Mouse (Mus musculus) gastrocnemius, postnatal 4 days (tissue): ENCODE results near the gene Dydc1. TPM values are rescaled to one million over a fixed set of nuclear protein-coding genes. Genes with fewer than 3 reads are reported as not detected.
"Not testable (repeated sequence)": the region's sequence is repeated elsewhere in the genome, so short reads cannot be mapped to it uniquely, and the experiment has no call there.

Experiments
- DNase-seq, 2 experiments: peaks; one replicate each; pipeline ENCODE4 v3.0.0; 2021 to 2022; ENCODE audit warnings: low spot score in 2 of 2, mixed read lengths in 2 of 2
- long read RNA-seq, 2 experiments: library from polyadenylated mRNA; stranded (forward); transcript quantifications; one replicate each; pipeline ENCODE4 v2.0.0; 2021
- total RNA-seq, 2 experiments: library from RNA; stranded (reverse); gene quantifications; 2 replicates each; pipeline ENCODE4 v1.2.3; 2021

The Dydc1 gene
- total RNA-seq: not detected
- long read RNA-seq, experiment 1: 0 reads
- long read RNA-seq, experiment 2: 0 reads

- DNase-seq: peak in 1 of 2 experiments; percentile 58
Observed at GRCm38 (mm10) chr14:41072229-41072943, at the start of gene Dydc1. Dydc1 (plus strand) TSS chr14:41072911.

DNA sequence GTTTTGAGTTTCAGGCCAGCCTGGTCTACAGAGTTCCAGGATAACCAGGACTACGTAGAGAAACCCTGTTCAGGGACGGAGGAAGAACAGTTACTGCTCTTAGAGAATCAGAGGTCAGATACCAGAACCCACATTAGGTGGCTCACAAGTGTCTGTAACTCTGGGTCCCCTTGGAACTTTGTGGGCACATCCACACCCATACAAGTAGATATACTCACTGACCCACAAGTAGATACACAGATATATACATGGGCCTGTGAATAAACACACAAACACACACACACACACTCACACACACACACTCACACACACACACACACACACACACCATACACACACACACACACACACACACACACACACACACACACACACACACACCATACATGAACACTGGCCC, 47.6 kb upstream of the Dydc1 start:
- no peak for DNase-seq

- DNase-seq: no peak
Observed at GRCm38 (mm10) chr14:41025594-41026284, 47.0 kb upstream of the Dydc1 start.

DNA sequence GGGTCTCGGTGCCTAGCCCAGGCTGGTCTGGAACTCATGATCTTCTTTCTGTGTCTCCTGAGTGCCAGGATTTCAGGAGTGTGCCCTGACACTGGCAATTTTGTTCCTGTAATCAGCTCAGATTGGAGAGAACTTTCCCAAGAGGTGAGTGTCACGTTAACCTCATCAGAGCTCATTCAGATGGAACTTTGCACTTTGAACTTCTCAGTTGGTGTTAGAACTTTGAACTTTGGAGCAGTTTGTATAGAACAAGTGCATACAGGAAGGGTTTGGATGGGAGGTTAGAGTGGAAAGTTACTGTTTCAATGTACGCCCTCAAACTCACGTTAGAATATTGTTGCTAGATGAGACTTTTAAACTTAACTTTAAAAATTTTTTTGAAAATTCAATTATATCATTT, 43.4 kb upstream of the Dydc1 start:
- no peak for DNase-seq

- DNase-seq: no peak
Observed at GRCm38 (mm10) chr14:41030989-41031513, 41.7 kb upstream of the Dydc1 start.

GRCm38 (mm10) chr14:41033135-41034110, 39.3 kb upstream of the Dydc1 start:
- peak; percentile 62 to 74 for DNase-seq

- peak in 1 of 2 experiments; percentile 34 for DNase-seq
Observed at GRCm38 (mm10) chr14:41035146-41035798, 37.4 kb upstream of the Dydc1 start.

DNA sequence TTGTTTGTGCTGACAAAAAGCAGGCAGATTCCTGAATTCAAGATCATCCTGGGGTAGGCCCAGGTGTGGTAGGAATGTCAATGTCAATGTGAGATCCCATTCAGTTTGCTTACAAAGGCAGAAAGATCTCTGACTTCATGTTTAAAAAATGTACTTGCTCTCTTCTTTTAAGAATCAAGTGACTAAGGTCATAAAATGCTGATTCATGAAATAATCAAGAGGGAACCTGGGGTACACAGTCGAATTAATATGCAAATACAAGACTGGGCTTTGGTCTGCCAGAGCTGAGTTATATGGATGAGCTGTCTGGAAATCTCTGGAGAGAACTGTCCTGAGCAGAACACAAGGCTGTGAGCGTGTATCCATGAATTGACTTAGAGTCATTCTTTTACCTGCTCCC, 25.3 kb upstream of the Dydc1 start:
- DNase-seq: no peak

DNA sequence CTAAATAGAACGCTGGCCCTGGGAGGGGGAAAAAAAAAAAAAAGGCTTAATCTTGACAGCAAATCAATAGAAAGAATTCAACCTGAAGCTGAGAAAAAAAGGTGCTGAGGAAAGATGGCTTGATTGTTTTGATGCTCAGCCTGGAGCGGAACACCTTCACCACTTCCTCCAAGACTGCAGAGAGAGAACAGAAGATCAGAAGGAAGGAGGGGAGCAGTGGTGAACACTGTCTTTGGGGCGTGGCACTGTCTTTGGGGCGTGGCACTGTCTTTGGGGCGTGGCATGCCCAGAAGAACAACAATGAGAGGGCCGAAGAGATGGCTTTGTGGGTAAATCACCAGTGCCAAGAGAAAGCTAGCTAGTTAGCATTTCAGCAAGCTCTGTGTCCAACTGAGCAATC, 22.2 kb upstream of the Dydc1 start:
- DNase-seq: no peak

GRCm38 (mm10) chr14:41052481-41052880, 20.2 kb upstream of the Dydc1 start:
- DNase-seq: no peak

GRCm38 (mm10) chr14:41053190-41053589, 19.5 kb upstream of the Dydc1 start:
- not testable (repeated sequence) for DNase-seq

DNA sequence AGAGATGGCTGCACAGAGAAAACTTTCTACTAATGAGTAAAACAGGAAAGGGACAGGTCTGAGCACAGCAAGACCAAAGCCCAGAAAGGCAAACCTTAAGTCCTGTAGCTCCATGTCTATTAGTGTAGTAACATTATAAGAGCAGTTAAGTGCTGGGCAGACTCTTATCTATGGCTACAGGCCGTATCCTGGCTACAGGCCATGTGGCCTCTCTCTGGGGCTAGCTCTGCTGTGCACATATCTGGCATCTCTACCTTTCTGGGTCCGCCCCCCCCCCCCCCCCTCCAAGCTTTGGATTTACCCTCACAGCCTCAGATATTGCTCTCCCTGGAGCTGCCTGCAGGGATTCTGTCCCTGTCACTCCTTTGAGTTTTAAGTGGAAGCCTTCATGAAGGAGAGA, 7.5 kb upstream of the Dydc1 start:
- no peak for DNase-seq

DNA sequence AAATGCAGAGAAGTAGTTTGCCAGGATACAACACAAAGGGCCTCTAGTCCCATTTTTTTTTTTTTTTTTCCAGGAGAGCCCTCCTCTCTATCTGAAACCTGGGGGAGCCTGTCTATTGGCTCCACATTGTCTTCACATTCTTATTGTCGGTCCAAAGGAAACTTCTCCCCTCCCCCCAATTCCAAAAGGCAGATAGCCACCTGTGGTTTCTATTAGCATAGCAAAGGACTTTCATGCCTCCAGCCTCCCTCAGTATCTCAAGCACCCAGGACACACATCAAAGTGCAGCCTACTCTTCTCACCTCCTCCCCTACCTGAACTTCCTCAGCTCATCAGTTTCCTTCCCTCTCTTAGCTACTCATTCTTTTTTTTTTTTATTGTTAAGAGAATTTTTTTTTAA, 6.3 kb upstream of the Dydc1 start:
- DNase-seq: no peak

DNA sequence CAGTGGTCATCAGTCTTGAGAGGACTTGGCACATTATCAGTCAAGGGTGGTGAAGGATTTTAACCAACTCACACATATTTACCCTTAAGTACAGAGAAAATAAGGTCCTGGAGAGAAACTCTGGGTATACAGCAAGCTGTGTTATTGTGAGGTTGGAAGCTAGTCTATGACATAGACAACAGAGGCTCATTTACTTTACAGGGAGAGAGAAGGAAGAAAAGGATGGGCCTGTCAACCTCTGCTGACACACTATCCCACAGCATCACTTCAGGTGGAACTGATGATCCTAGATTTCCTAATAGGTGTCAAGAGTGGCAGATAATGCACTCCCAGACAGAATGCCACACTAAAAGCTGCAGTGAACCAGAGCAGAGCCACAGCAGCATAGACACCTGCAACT, 3.6 kb upstream of the Dydc1 start, which contains the start of gene Dydc2:
TSS of gene Dydc2 (minus strand) at position 101 of the 400 bp plus-strand sequence.
- DNase-seq: no peak

DNA sequence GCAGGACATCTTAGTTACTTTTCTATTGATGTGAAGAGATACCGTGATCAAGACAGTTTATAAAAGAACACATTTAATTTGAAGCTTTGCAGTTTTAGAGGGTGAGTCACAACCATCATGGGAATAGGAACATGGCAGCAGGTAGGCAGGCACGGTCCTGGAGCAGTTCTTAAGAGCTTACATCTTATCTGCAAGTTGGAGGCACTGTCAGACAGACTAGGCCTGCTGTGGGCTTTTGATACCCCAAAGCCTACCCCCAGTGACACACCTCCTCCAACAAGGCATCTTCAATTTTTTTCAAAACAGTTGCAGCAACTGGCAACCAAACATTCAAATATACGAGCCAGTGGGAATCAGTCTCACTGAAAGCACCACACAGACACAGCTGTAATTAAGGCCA, 2.4 kb upstream of the Dydc1 start:
- DNase-seq: no peak

DNA sequence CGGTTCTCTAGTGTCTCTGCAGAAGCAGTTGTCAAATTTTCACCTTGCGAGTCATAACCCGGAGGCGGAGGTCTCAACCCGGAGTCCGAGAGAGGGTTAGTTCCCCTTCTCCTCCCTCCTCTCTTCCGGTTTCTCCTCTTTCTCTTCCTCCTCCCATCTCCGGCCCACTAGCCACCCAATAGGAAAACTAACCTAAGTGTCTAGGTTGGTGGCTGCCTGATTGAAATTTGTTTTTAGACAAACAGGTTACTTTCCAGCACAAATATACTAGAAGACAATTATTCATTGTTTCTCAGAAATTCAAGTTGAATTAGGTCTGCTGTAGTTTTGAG, 199 bp downstream of the Dydc1 start:
- DNase-seq: no peak

DNA sequence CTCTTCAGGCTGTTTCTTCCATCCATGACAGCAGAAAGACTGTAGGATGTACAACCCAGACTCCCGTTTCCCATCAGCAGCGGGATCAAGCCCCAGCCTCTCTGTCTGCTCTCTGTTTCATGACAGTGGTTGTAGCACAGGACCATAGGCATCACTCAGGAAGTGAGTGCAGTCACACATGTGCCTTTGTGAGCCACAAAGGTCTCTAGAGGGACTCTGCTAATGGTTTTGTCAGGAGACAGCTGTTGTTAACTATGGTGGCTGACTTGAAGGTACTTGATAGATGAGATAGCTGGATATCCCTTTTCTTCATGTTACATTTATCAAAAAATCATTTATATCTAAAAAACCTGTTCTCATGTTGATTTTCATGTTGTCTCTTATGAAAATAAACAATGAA, 9.7 kb downstream of the Dydc1 start:
- no peak for DNase-seq

- no peak for DNase-seq
Observed at GRCm38 (mm10) chr14:41087509-41087908, 14.8 kb downstream of the Dydc1 start.

GRCm38 (mm10) chr14:41090777-41091176, 18.1 kb downstream of the Dydc1 start:
- DNase-seq: no peak

DNA sequence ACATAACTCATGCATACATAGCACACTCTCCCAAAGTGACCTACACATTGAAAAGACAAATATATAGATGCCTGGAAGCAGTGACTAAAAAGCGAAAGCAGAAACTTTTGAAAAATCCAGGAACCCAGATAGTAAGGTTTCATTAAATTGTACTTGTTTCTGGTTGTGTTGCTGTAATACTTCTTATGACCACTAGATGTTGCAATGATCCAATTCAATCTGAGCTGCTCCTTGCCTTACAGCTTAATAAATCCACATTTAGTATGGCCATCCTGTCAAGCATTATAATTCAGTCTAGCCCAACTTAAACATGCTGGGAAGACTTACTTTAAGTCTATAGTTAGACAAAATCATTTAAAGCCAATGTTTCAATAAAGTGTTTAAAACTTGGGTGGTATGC, 21.4 kb downstream of the Dydc1 start:
- no peak for DNase-seq
